Mouse (Mus musculus) kidney, embryonic 16.5 days (tissue): ENCODE measurements at regions not wholly inside any gene's neighbourhood (a gene's known extent, or its start where the extent isn't known, plus 50 kb on each side); places are given as distances from the start of the nearest gene placed in this dataset.
A peak's percentile ranks its signal among the peaks of the same experiment; 100 is the strongest.

Experiments
- ATAC-seq: fragments of 200-750 bp; cut with Nextera tagmentation; 2 replicates; pipeline ENCODE4 v1.8.0; 2017; ENCODE audit warnings: moderate TSS enrichment; ENCODE audit not compliant: low FRiP score, low TSS enrichment
- H3K27ac ChIP-seq: fragments of 300-500 bp; sonication (generic); 2 replicates; pipeline ENCODE4 v1.5.1; 2014; ENCODE audit warnings: low read length
- H3K27me3 ChIP-seq: fragments of 300-500 bp; sonication (generic); 2 replicates; pipeline ENCODE4 v1.6.1; 2014; ENCODE audit warnings: low read length, control low read depth, mixed read lengths; ENCODE audit not compliant: insufficient read depth
- H3K36me3 ChIP-seq: fragments of 300-500 bp; sonication (generic); 2 replicates; pipeline ENCODE4 v1.6.1; 2014; ENCODE audit warnings: low read length, control low read depth, mixed read lengths; ENCODE audit not compliant: insufficient read depth
- H3K4me1 ChIP-seq: fragments of 300-500 bp; sonication (generic); 2 replicates; pipeline ENCODE4 v1.6.1; 2014; ENCODE audit warnings: low read length, control low read depth, mixed read lengths; ENCODE audit not compliant: insufficient read depth
- H3K4me2 ChIP-seq: fragments of 300-500 bp; sonication (generic); replicated peaks from 2 replicates; pipeline ENCODE4 v1.6.1; 2014; ENCODE audit warnings: low read depth, low read length
- H3K4me3 ChIP-seq: fragments of 300-500 bp; sonication (generic); 2 replicates; pipeline ENCODE4 v1.5.1; 2014; ENCODE audit warnings: mild to moderate bottlenecking, low read length
- H3K9ac ChIP-seq: fragments of 300-500 bp; sonication (generic); replicated peaks from 2 replicates; pipeline ENCODE4 v1.6.1; 2014; ENCODE audit warnings: low read length
- H3K9me3 ChIP-seq: fragments of 300-500 bp; sonication (generic); 2 replicates; pipeline ENCODE4 v1.6.1; 2016; ENCODE audit warnings: low read length, control low read depth
- WGBS: fragments of 180-500 bp; shearing (Covaris S2); extraction: QIAGEN DNeasy Blood & Tissue Kit; methylation state at CpG from one replicate; pipeline ENCODE4 v1.1.7; 2014; 5-methylcytosine and 5-hydroxymethylcytosine counted together

GRCm38 (mm10) chr13:6157946-6158345 is 296.7 kb downstream of the Klf6 start:
- H3K9ac ChIP-seq: no peak overlapping the region
- WGBS: 72% methylated on average over 4 of the region's 4 CpGs
- no peaks in the 10 kb centered on the region for H3K9me3 ChIP-seq
- H3K4me3 ChIP-seq: no peak overlapping the region
- no peak for ATAC-seq
- no peak overlapping the region for H3K27ac ChIP-seq
- H3K4me1 ChIP-seq: no peaks in the 10 kb centered on the region
- H3K36me3 ChIP-seq: no peaks in the 10 kb centered on the region
- H3K4me2 ChIP-seq: no peak overlapping the region
- H3K27me3 ChIP-seq: no peaks in the 10 kb centered on the region

- no peak for ATAC-seq
- no peak overlapping the region for H3K4me2 ChIP-seq
- no peaks in the 10 kb centered on the region for H3K4me1 ChIP-seq
- H3K4me3 ChIP-seq: no peak overlapping the region
- no peak overlapping the region for H3K9ac ChIP-seq
- 50% methylated on average over 2 of the region's 2 CpGs for WGBS
- H3K27ac ChIP-seq: no peak overlapping the region
- no peaks in the 10 kb centered on the region for H3K36me3 ChIP-seq
- H3K9me3 ChIP-seq: no peaks in the 10 kb centered on the region
- H3K27me3 ChIP-seq: no peaks in the 10 kb centered on the region
Measured at GRCm38 (mm10) chr13:6159412-6159811, 298.1 kb downstream of the Klf6 start.

GRCm38 (mm10) chr13:6165916-6166315 is 304.6 kb downstream of the Klf6 start:
- Histone ChIP-seq H3K9me3 (no peaks in the 10 kb centered on the region), H3K4me2 (no peak overlapping the region), H3K27me3 (no peaks in the 10 kb centered on the region), H3K4me1 (no peaks in the 10 kb centered on the region), H3K27ac (no peak overlapping the region), H3K36me3 (no peaks in the 10 kb centered on the region), H3K4me3 (no peak overlapping the region), H3K9ac (no peak overlapping the region)
- WGBS: 94% methylated on average over 4 of the region's 4 CpGs
- no peak for ATAC-seq

- no peak for ATAC-seq
- no peaks in the 10 kb centered on the region for H3K4me1 ChIP-seq
- H3K27ac ChIP-seq: no peak overlapping the region
- H3K9ac ChIP-seq: no peak overlapping the region
- 95% methylated on average over 1 of the region's 1 CpGs for WGBS
- no peaks in the 10 kb centered on the region for H3K36me3 ChIP-seq
- H3K27me3 ChIP-seq: no peaks in the 10 kb centered on the region
- H3K9me3 ChIP-seq: no peaks in the 10 kb centered on the region
- no peak overlapping the region for H3K4me3 ChIP-seq
- no peak overlapping the region for H3K4me2 ChIP-seq
Measured at GRCm38 (mm10) chr13:6167055-6167761, 305.9 kb downstream of the Klf6 start.

GRCm38 (mm10) chr13:6173095-6173494 is 311.8 kb downstream of the Klf6 start:
- Histone ChIP-seq H3K4me2 (no peak overlapping the region), H3K27ac (no peak overlapping the region), H3K27me3 (no peaks in the 10 kb centered on the region), H3K4me1 (no peaks in the 10 kb centered on the region), H3K9ac (no peak overlapping the region), H3K9me3 (no peaks in the 10 kb centered on the region), H3K4me3 (no peak overlapping the region), H3K36me3 (no peaks in the 10 kb centered on the region)
- no peak for ATAC-seq

GRCm38 (mm10) chr13:6178362-6179070 is 317.2 kb downstream of the Klf6 start:
- H3K27ac ChIP-seq: no peak overlapping the region
- H3K4me3 ChIP-seq: no peak overlapping the region
- no peak for ATAC-seq
- no peak overlapping the region for H3K4me2 ChIP-seq
- H3K9ac ChIP-seq: no peak overlapping the region
- H3K36me3 ChIP-seq: no peaks in the 10 kb centered on the region
- H3K9me3 ChIP-seq: no peaks in the 10 kb centered on the region
- no peaks in the 10 kb centered on the region for H3K4me1 ChIP-seq
- WGBS: 56% methylated on average over 9 of the region's 9 CpGs
- H3K27me3 ChIP-seq: no peaks in the 10 kb centered on the region

GRCm38 (mm10) chr13:6189133-6189532 is 327.9 kb downstream of the Klf6 start:
- WGBS: 88% methylated on average over 3 of the region's 3 CpGs
- Histone ChIP-seq H3K9me3 (no peaks in the 10 kb centered on the region), H3K36me3 (no peaks in the 10 kb centered on the region), H3K27ac (no peak overlapping the region), H3K27me3 (no peaks in the 10 kb centered on the region), H3K4me2 (no peak overlapping the region), H3K4me1 (peaks cover 14% of the 10 kb centered on the region), H3K9ac (no peak overlapping the region), H3K4me3 (no peak overlapping the region)
- ATAC-seq: no peak

- H3K36me3 ChIP-seq: no peaks in the 10 kb centered on the region
- 59% methylated on average over 7 of the region's 7 CpGs for WGBS
- no peak for ATAC-seq
- peaks cover 14% of the 10 kb centered on the region for H3K4me1 ChIP-seq
- no peak overlapping the region for H3K4me2 ChIP-seq
- no peak overlapping the region for H3K27ac ChIP-seq
- no peak overlapping the region for H3K4me3 ChIP-seq
- H3K9ac ChIP-seq: no peak overlapping the region
- no peaks in the 10 kb centered on the region for H3K9me3 ChIP-seq
- H3K27me3 ChIP-seq: no peaks in the 10 kb centered on the region
Measured at GRCm38 (mm10) chr13:6189566-6189965, 328.3 kb downstream of the Klf6 start.

GRCm38 (mm10) chr13:6191186-6191914 is 330.1 kb downstream of the Klf6 start:
- Histone ChIP-seq H3K27ac (no peak overlapping the region), H3K4me3 (no peak overlapping the region)
- 90% methylated on average over 7 of the region's 7 CpGs for WGBS

GRCm38 (mm10) chr13:6191915-6192295 is 330.6 kb downstream of the Klf6 start:
- Histone ChIP-seq H3K4me3 (no peak overlapping the region), H3K36me3 (no peaks in the 10 kb centered on the region), H3K9ac (no peak overlapping the region), H3K9me3 (no peaks in the 10 kb centered on the region), H3K4me2 (no peak overlapping the region), H3K27ac (peak overlapping the region; percentile 71; the same call in 1 of the 2 replicates), H3K4me1 (peaks cover 14% of the 10 kb centered on the region), H3K27me3 (no peaks in the 10 kb centered on the region)
- peak; percentile 88 for ATAC-seq
- 65% methylated on average over 5 of the region's 5 CpGs for WGBS

More at GRCm38 (mm10) chr13:6191186-6191914, 330.1 kb downstream of the Klf6 start:
- Histone ChIP-seq H3K9ac (no peak overlapping the region), H3K9me3 (no peaks in the 10 kb centered on the region), H3K27me3 (no peaks in the 10 kb centered on the region), H3K4me2 (no peak overlapping the region), H3K36me3 (no peaks in the 10 kb centered on the region), H3K4me1 (peaks cover 14% of the 10 kb centered on the region)
- ATAC-seq: no peak
